Mouse (Mus musculus) heart, adult 2 months (tissue): ENCODE results near the gene Hjurp. TPM values are rescaled to one million over a fixed set of nuclear protein-coding genes. Genes with fewer than 3 reads are reported as not detected.
A peak's percentile ranks its signal among the peaks of the same experiment; 100 is the strongest.
"Not testable (repeated sequence)": the region's sequence is repeated elsewhere in the genome, so short reads cannot be mapped to it uniquely, and the experiment has no call there.

ENCODE experiments used
- DNase-seq, 2 experiments: peaks; one replicate each; pipeline ENCODE4 v3.0.0; 2021
- H3K27ac ChIP-seq: fragments of 200-600 bp; 2 replicates; pipeline ENCODE4 v1.8.1; 2022
- H3K27me3 ChIP-seq: fragments of 200-500 bp; 2 replicates; pipeline ENCODE4 v1.6.1; 2012; ENCODE audit warnings: mild to moderate bottlenecking, low read length, inconsistent platforms, mixed read lengths; ENCODE audit not compliant: control insufficient read depth, insufficient read depth
- H3K36me3 ChIP-seq: fragments of 200-500 bp; 2 replicates; pipeline ENCODE4 v1.6.1; 2012; ENCODE audit warnings: low read length, inconsistent platforms; ENCODE audit not compliant: control insufficient read depth, insufficient read depth
- H3K4me1 ChIP-seq: fragments of 200-500 bp; 2 replicates; pipeline ENCODE4 v1.6.1; 2011; ENCODE audit warnings: low read length; ENCODE audit not compliant: control insufficient read depth, insufficient read depth
- H3K4me3 ChIP-seq: fragments of 200-600 bp; 2 replicates; pipeline ENCODE4 v1.8.1; 2022
- H3K79me2 ChIP-seq: fragments of 200-500 bp; replicated peaks from 2 replicates; pipeline ENCODE4 v1.6.1; 2012; ENCODE audit warnings: mild to moderate bottlenecking, inconsistent platforms, low read length, moderate library complexity, mixed read lengths; ENCODE audit not compliant: control insufficient read depth, insufficient read depth
- H3K9ac ChIP-seq: fragments of 200-500 bp; 2 replicates; pipeline ENCODE4 v1.6.1; 2012; ENCODE audit warnings: low read depth, mild to moderate bottlenecking, control low read depth, inconsistent platforms, low read length, mixed read lengths
- CTCF ChIP-seq: fragments of 200-600 bp; IDR thresholded peaks from 2 replicates; pipeline ENCODE4 v1.8.1; 2022; ENCODE audit warnings: antibody characterized with exemption, mild to moderate bottlenecking, moderate library complexity
- EP300 ChIP-seq: fragments of 200-500 bp; IDR thresholded peaks from 2 replicates; pipeline ENCODE4 v1.6.1; 2011; ENCODE audit warnings: low read depth, low read length, control low read depth; ENCODE audit not compliant: insufficient read depth
- POLR2A ChIP-seq: fragments of 200-500 bp; IDR thresholded peaks from 2 replicates; pipeline ENCODE4 v1.6.1; 2011; ENCODE audit warnings: mild to moderate bottlenecking, low read depth, low read length, control low read depth; ENCODE audit not compliant: insufficient read depth
- WGBS: fragments of 180-500 bp; shearing (Covaris S2); methylation state at CpG from one replicate; pipeline ENCODE4 v1.1.7; 2018; 5-methylcytosine and 5-hydroxymethylcytosine counted together
- intact Hi-C: fragments of 180-260 bp; cut with DNase I; formaldehyde crosslinking; loops from one replicate; pipeline ENCODE4 v1.15.1; 2025
- polyA plus RNA-seq: library from polyadenylated mRNA; depleted of rRNA; stranded (reverse); fragments of >200 nt; gene quantifications from 2 replicates; pipeline ENCODE4 v1.2.3, GENCODE M21; 2012
- total RNA-seq, 2 experiments: library from RNA; stranded (reverse); gene quantifications; 2 replicates each; pipeline ENCODE4 v1.2.3; 2021

Gene Hjurp
- total and polyA plus RNA-seq, 3 experiments: 8.7 to 23.9 (median 11.5) TPM

- H3K79me2 ChIP-seq: no peaks in the 10 kb centered on the region
- H3K4me1 ChIP-seq: no peaks in the 10 kb centered on the region
- H3K9ac ChIP-seq: no peak overlapping the region
- TF ChIP-seq CTCF (no peak), POLR2A (no peak), EP300 (no peak)
- no peak overlapping the region for H3K27ac ChIP-seq
- no peaks in the 10 kb centered on the region for H3K36me3 ChIP-seq
- intact Hi-C loops: no loop called here
- peak in 1 of 2 experiments; percentile 3 for DNase-seq
- H3K4me3 ChIP-seq: no peak overlapping the region
- H3K27me3 ChIP-seq: no peaks in the 10 kb centered on the region
Measured at GRCm38 (mm10) chr1:88225741-88226140, 51.7 kb downstream of the Hjurp start.

DNA sequence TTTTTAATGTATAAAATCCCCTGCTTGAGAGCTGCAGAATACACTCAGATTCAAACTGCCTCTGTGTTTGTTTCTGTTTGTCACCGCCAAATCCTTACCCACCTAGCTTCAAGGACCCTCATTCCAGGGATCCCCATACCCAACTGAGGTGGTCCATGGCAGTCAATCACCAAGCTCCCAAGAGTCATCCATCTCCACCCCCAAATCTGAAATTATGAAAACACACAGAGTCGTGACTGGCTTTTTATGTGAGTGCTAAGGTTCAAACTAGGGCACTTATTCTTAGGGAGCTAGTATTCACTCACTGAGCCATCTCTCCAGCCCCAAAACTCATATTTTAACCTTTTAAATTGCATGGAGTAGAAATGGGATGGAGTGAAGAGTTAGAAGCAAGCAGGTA, 52.1 kb downstream of the Hjurp start:
- H3K36me3 ChIP-seq, H3K4me1 ChIP-seq, H3K27me3 ChIP-seq, DNase-seq, H3K4me3 ChIP-seq, intact Hi-C loops, H3K9ac ChIP-seq, H3K27ac ChIP-seq, H3K79me2 ChIP-seq: not testable (repeated sequence)
- WGBS: 24% methylated on average over 2 of the region's 2 CpGs

DNA sequence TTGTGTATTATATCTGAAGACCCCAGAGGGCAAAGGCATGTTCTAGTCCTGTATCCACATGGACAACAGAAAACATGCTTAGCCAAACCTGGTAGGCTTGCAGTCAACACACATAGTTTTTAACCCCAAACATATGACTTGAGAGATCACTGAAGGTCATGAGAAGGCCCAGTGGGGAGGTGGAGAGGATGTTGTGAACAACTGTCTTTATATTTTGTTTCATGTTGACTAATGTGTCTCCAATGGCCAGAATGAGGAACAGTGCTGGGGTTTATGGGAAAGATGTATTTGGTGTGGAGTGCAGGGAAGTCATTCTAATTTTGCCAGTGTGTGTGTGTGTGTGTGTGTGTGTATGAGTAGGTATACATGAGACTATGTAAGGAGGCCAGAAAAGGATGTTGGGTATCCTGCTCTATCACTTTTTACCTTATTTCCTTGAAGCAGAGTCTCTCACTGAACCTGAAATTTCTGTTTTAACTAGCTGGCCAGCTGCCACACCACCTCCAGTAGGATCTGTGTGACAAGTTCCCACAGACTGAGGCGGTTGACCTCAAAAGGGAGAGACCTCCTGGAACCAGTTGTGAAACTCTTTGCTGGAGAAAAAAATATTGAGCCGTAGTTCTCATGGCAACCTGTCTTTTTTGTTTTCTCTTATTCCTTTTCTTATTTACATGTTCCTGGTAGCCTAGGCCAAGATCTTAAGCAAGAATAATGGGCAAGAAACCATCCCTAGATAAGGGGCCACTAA, 53.2 kb downstream of the Hjurp start:
- Histone ChIP-seq H3K27ac (no peak overlapping the region), H3K4me1 (no peaks in the 10 kb centered on the region), H3K27me3 (no peaks in the 10 kb centered on the region), H3K79me2 (no peaks in the 10 kb centered on the region), H3K36me3 (no peaks in the 10 kb centered on the region), H3K4me3 (no peak overlapping the region), H3K9ac (no peak overlapping the region)
- whole genome bisulfite sequencing: 56% methylated on average over 2 of the region's 2 CpGs
- TF ChIP-seq CTCF (no peak), EP300 (no peak), POLR2A (no peak)
- DNase-seq: peak; percentile 24 to 34
- intact Hi-C loops: no loop called here

DNA sequence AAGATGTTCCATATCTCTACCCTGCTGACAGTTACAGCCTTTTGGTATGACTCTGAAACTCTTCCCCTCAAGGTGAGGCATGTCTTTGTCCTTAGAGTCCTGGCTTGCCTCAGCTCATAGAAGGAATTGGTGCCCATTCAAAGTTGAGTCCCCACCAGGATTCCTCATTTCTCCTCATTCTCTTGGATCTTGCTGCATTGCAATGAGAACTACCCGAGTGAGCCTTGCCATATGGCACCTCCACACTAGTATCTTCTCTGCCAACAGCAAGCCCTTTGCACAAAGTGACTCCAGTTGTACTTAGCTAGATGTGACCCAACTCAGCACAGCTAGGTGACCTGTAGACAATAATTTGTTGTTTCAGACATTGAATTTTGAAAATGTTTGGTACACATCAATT, 53.8 kb downstream of the Hjurp start:
- 24% methylated on average over 1 of the region's 1 CpGs for WGBS

GRCm38 (mm10) chr1:88223011-88223515, 54.4 kb downstream of the Hjurp start:
- intact Hi-C loops: not testable (repeated sequence)

More for the DNA sequence above, 53.8 kb downstream of the Hjurp start:
- Histone ChIP-seq H3K27ac (no peak overlapping the region), H3K27me3 (no peaks in the 10 kb centered on the region), H3K9ac (no peak overlapping the region), H3K4me3 (no peak overlapping the region), H3K36me3 (no peaks in the 10 kb centered on the region), H3K79me2 (no peaks in the 10 kb centered on the region), H3K4me1 (no peaks in the 10 kb centered on the region)
- peak; percentile 25 to 27 for DNase-seq
- intact Hi-C loops: no loop called here
- no peak for TF ChIP-seq CTCF
- TF ChIP-seq EP300: no peak
- TF ChIP-seq POLR2A: no peak

DNA sequence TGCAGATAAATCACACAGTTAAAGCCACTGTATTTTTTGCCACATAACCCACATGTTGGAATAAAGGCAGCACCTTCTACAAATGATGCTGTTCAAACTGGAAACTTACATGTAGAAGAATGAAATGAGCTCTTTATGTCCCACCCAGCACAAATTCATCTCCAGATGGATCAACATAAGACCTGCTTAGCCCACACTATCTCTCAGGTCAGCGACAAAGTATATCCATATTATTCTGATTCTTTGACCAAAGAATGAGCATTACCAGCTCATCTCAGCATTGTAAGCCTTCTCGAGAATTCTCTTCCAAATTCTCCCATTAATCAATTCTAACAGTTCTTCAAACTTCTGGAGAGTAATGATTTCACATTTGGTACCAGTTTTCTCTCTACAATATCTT, 55.2 kb downstream of the Hjurp start:
- 34% methylated on average over 2 of the region's 2 CpGs for WGBS
- Histone ChIP-seq H3K27ac (no peak overlapping the region), H3K9ac (no peak overlapping the region), H3K4me3 (no peak overlapping the region), H3K79me2 (no peaks in the 10 kb centered on the region), H3K27me3 (no peaks in the 10 kb centered on the region), H3K4me1 (no peaks in the 10 kb centered on the region), H3K36me3 (no peaks in the 10 kb centered on the region)
- intact Hi-C loops: no loop called here
- no peak for DNase-seq
- TF ChIP-seq POLR2A: no peak
- TF ChIP-seq EP300: no peak
- TF ChIP-seq CTCF: no peak

More at GRCm38 (mm10) chr1:88223011-88223515, 54.4 kb downstream of the Hjurp start:
- DNase-seq, H3K4me1 ChIP-seq, H3K79me2 ChIP-seq, H3K9ac ChIP-seq, H3K36me3 ChIP-seq, H3K27me3 ChIP-seq, H3K27ac ChIP-seq, H3K4me3 ChIP-seq: not testable (repeated sequence)
